Mouse (Mus musculus) spleen, postnatal 14 days (tissue): ENCODE data around the gene Pear1.

Source experiments
- DNase-seq, 2 experiments: peaks; one replicate each; pipeline ENCODE4 v3.0.0; 2021 to 2022; ENCODE audit warnings: low spot score in 2 of 2

Pear1 gene

GRCm38 (mm10) chr3:87765091-87765490 is 59.0 kb downstream of the Pear1 start:
- DNase-seq = peak; percentile 32 to 52

GRCm38 (mm10) chr3:87764506-87764905 is 59.6 kb downstream of the Pear1 start:
- DNase-seq = no peak

DNA sequence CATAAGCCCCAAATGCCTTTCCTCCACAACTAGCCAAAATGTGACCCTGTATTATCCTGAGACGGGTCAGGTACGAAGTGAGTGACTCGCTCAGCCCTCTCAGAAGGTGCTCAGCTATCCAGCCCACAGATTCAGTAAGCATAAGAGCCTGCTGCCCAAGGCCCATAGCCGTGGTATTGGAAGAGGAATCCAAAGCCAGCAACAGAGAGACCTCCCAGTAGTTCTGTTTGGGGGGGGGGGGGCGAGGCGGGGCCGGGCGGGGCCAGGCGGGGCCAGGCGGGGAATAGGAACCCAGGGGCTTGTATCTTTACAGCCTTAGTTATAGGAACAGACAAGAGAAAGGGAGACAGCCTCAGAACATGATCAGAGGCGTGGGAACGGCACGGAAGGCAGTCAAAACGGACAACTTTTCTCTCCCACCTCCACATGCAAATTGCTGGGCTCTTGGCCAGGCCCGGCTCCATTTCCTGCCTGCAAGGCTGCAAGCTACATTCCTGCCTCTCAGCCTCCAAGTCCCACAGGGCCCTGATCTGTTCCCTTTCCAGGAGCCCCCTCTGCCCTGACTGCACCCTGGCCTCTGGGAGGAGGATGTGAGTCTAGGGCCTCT is 60.3 kb downstream of the Pear1 start:
- DNase-seq = peak in 1 of 2 experiments; percentile 23

GRCm38 (mm10) chr3:87763202-87763601 is 60.9 kb downstream of the Pear1 start:
- DNase-seq = no peak

DNA sequence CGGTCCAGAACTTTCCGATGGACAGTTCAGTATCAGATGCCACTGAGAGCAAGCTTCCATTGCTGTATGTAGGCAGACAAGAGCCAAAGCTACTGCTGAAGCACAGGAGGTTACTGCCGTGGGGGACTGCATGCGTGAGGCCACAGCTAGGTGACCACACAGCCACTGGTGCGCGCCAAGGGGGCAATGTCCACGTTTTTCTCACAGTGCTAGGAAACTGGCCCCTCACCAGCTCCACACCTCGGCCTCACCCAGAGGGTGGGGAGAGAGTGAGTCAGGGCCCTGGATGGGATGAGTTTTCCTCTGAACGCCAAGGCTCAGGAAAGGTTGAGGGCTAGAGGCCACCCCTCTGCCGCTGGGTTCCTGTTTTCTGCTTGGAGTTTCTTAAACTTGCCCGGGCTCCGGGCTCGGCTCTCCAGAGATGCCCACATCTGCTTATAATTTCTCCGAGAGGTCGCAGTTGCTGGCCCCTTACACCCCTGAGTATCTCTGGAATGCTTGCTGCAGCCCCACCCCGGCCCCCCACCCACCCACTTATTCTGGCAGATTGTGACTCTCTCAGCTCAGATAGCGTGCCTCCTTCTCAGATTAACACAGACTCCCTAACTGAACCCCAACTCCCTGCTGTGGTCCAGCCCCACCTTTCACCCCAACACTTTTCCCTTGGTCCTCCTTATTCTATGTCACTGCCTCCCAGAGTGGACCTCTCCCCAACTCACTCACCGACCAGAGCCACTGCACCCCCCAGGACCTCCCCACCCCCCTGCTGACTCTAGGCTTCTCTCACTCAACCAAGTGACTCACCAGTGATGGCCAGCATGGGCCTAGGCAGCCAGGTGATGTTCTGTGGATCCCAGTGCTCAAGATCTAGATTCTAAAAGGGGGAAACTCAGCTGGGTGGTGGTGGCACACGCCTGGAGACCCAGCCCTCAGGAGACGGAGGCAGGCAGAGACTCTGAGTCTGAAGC is 62.4 kb downstream of the Pear1 start:
- no peak for DNase-seq

DNA sequence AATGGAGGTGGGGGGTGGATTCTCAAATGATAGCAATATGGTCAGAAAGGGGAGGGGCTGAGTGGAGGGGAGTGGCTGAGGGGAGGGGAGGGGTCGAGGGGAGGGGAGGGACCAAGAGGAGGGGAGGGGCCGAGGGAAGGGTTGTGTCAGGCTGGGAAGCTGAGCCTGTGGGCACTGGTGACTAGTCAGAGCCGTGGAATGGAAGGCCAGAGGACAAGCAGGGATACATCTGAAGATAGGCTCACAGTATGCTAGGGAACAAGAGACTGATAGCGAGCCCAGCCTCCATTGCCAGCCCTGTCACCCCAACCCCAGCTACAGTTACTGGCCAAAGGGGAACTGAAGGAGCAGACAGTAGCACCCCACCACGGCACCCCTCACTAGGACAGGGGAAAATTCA is 65.5 kb downstream of the Pear1 start:
- no peak for DNase-seq

- no peak for DNase-seq
Measured at GRCm38 (mm10) chr3:87756488-87756887, 67.6 kb downstream of the Pear1 start.

DNA sequence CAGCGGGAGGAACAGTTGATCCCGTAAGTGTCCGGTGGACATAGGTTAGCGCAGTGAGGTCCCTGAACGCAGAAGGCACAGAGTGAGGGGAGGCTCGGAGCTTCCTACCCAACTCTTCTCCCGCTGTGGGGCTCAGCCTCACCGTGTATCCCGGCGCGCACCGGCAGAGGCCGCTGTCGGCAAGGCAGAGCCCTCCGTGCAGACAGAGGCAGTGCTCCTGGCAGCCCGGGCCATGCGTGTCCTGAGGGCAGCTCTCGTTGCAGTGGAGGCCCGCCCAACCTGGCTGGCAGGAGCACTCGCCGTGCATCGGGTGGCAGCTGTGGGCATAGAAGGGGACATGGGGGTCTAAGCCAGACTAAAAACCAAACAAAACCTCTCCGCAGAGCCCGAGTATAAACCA is 68.1 kb downstream of the Pear1 start:
- DNase-seq = peak; percentile 59 to 79

DNA sequence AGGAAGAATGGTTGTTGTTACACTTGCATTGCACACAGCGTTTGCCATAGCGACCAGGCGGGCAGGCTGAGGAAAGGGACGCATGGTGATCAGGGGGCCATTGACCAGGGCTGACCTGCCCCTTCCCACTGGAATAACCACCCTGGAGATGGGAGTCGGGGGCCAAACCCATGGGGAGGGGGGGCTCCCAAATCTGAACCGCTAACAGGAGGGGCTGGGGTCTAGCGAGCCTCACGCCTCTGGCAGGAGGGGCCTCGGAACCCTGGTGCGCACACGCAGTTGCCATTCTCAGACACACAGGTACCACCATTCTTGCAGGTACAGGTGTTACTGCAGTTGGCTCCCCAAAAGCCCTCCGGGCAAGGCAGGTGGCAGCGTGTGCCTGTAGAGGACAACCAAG is 70.3 kb downstream of the Pear1 start:
- DNase-seq = no peak

DNA sequence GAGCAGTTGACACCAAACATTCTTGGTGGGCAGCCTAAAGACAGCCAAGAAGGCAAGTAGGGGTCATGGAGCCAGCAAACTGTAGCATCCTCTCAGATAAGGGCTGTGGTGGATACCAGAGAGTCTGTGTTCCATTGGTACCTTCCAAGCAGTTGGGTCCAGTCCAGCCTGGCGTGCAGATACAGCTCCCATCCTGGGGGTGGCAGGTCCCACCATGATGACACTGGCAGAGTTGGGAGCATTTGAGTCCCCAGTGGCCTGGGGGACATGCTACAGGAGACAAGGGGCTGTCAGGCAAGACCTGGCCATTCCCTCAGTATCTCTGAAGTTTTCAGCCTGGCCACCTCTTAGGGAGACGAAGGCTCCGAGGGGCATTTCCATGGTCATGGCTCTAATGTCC is 71.5 kb downstream of the Pear1 start:
- DNase-seq = no peak

- no peak for DNase-seq
Measured at GRCm38 (mm10) chr3:87749977-87750376, 74.1 kb downstream of the Pear1 start.

DNA sequence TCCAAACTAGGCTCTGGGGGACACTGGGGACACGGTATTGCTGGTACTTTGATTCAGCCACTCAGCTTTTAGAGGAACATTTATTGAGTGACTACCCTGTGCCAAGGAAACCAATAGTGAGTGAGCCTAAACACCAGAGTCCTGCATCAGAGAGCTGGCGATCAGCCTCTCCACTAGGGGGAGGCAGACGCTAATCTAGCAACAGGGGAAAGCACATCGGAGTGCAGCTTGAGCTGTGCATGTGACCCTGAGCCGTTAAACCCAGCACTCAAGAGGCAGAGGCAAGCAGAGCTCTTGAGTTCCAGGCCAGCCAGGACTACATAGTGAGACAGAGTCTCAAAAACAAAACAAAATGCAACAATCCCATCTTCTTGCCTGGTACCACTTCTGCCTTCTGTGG is 75.1 kb downstream of the Pear1 start:
- DNase-seq = peak in 1 of 2 experiments; percentile 25

GRCm38 (mm10) chr3:87748431-87748830 is 75.7 kb downstream of the Pear1 start, which contains the start of gene Lrrc71:
Lrrc71 (minus strand) TSS chr3:87748625.
- no peak for DNase-seq

GRCm38 (mm10) chr3:87745036-87745659 is 79.0 kb downstream of the Pear1 start:
- no peak for DNase-seq

DNA sequence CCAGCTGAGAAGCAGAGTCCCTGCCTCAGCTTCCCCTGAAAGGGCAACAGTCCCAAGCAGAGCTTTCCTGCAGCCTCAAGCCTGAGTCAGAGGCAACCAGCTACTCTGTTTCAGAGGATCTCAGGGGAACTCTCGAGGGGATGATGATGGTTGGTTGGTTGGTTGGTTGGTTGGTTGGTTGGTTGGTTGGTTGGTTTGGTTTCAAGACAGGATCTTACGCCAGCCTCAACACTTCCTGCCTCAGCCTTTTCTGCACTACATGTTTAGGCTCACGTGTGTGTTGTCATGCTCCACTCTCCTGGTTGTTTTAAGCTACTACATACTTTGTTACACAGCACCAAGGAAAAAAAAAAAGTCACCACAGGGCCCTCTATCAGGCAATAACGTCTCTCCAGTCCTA is 80.2 kb downstream of the Pear1 start:
- no peak for DNase-seq

GRCm38 (mm10) chr3:87742735-87743134 is 81.4 kb downstream of the Pear1 start:
- DNase-seq = peak in 1 of 2 experiments; percentile 21

GRCm38 (mm10) chr3:87742013-87742412 is 82.1 kb downstream of the Pear1 start:
- DNase-seq = no peak

DNA sequence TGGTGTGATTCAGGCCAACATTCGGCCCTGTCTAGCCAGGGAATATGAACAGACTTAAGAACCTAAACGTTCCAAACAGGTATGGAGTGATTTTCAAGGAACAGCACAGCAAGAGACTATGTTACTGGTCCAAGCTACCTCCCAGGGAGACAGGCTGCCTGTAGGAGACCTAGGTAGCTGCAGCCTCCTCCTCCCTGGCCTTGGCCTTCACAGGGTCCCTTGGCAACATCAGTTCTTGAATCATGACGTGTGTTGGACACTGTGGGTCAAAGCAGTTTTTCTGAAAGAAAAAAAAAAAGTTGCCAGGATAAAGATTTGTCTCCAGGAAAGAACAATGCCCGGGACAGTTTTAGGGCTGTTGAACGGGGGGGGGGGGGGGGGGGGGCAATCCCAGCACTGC is 85.2 kb downstream of the Pear1 start:
- no peak for DNase-seq

- DNase-seq = no peak
Measured at GRCm38 (mm10) chr3:87735335-87735734, 88.8 kb downstream of the Pear1 start.

- no peak for DNase-seq
Measured at GRCm38 (mm10) chr3:87733984-87734761, 89.9 kb downstream of the Pear1 start.

GRCm38 (mm10) chr3:87733098-87733497 is 91.0 kb downstream of the Pear1 start:
- DNase-seq = no peak

DNA sequence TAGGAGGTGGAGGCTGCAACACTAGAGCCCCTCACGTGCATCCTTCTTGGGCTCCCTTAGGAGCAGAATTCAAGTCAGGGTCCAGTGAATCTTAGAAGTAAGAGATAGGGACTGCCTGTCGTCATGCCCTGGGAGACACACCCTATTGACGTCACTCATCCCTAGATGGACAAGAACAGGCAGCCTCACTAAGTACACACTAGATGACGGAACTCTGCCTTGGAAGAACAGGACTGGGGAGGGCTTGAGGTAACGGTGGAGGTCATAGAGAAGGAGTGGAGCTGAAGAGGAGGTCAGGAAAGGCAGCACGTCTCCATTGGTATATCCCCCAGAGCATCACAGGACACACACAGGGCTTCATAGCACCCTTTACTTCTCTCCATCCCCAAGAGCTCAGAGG is 95.4 kb downstream of the Pear1 start:
- DNase-seq = no peak
